Mouse (Mus musculus) forebrain, embryonic 14.5 days (tissue): ENCODE data around the gene 2610507B11Rik. TPM values are rescaled to one million over a fixed set of nuclear protein-coding genes. Genes with fewer than 3 reads are reported as not detected.
A peak's percentile ranks its signal among the peaks of the same experiment; 100 is the strongest.

Experiments used
- ATAC-seq: fragments of 200-750 bp; cut with Nextera tagmentation; 2 replicates; pipeline ENCODE4 v1.8.0; 2017; ENCODE audit warnings: mild to moderate bottlenecking, moderate library complexity
- DNase-seq: peaks from one replicate; pipeline ENCODE4 v3.0.0-alpha.2; 2015; ENCODE audit warnings: low spot score
- H3K27ac ChIP-seq: fragments of 300-500 bp; sonication (generic); 2 replicates; pipeline ENCODE4 v1.5.1; 2014; ENCODE audit warnings: low read depth, mild to moderate bottlenecking, control low read depth, low read length, moderate library complexity
- H3K27me3 ChIP-seq: fragments of 300-500 bp; sonication (generic); replicated peaks from 2 replicates; pipeline ENCODE4 v1.6.1; 2014; ENCODE audit warnings: low read length, control low read depth, mixed read lengths; ENCODE audit not compliant: control insufficient read depth, insufficient read depth
- H3K36me3 ChIP-seq: fragments of 300-500 bp; sonication (generic); 2 replicates; pipeline ENCODE4 v1.6.1; 2014; ENCODE audit warnings: low read length, control low read depth; ENCODE audit not compliant: control insufficient read depth, insufficient read depth
- H3K4me1 ChIP-seq: fragments of 300-500 bp; sonication (generic); 2 replicates; pipeline ENCODE4 v1.6.1; 2014; ENCODE audit warnings: antibody characterized with exemption, low read length, control low read depth; ENCODE audit not compliant: control insufficient read depth, insufficient read depth
- H3K4me2 ChIP-seq: fragments of 300-500 bp; sonication (generic); 2 replicates; pipeline ENCODE4 v1.6.1; 2014; ENCODE audit warnings: mild to moderate bottlenecking, control low read depth, low read length
- H3K4me3 ChIP-seq: fragments of 300-500 bp; sonication (generic); 2 replicates; pipeline ENCODE4 v1.5.1; 2014; ENCODE audit warnings: low read depth, low read length, control low read depth
- H3K9ac ChIP-seq: fragments of 300-500 bp; sonication (generic); 2 replicates; pipeline ENCODE4 v1.6.1; 2014; ENCODE audit warnings: mild to moderate bottlenecking, low read length, control low read depth, moderate library complexity
- H3K9me3 ChIP-seq: fragments of 300-500 bp; sonication (generic); replicated peaks from 2 replicates; pipeline ENCODE4 v1.6.1; 2016; ENCODE audit warnings: low read length, control low read depth, mixed read lengths; ENCODE audit not compliant: control insufficient read depth
- WGBS: fragments of 180-500 bp; shearing (Covaris S2); extraction: QIAGEN DNeasy Blood & Tissue Kit; methylation state at CpG from one replicate; pipeline ENCODE4 v1.1.7; 2014; 5-methylcytosine and 5-hydroxymethylcytosine counted together
- polyA plus RNA-seq: library from polyadenylated mRNA; unstranded; fragments of >200 nt; fragmentation: Nextera tagmentation; extraction: Ambion mirVana; gene quantifications from 2 replicates; pipeline ENCODE4 v1.2.1, GENCODE M21; 2014

2610507B11Rik gene
- polyA plus RNA-seq, 1 experiment from 2014 or later = 49.4 TPM

GRCm38 (mm10) chr11:78327634-78328511 is 66.3 kb downstream of the 2610507B11Rik start, which contains the start of gene Pigs:
TSS of gene Pigs (plus strand) at chr11:78328415.
- peak within 1 kb of the TSS; percentile 88 for H3K4me3 ChIP-seq
- peak within 1 kb of the TSS; percentile 87 for H3K9ac ChIP-seq
- H3K4me2 ChIP-seq = peak within 1 kb of the TSS; percentile 87
- WGBS = 13% methylated on average over 37 of the region's 37 CpGs
- H3K4me1 ChIP-seq = peaks cover 6% of the 10 kb centered on the region
- no peaks in the 10 kb centered on the region for H3K27me3 ChIP-seq
- H3K36me3 ChIP-seq = peaks cover 11% of the 10 kb centered on the region
- peak within 1 kb of the TSS; percentile 23; the same call in 1 of the 2 replicates for H3K27ac ChIP-seq
- ATAC-seq (peak; percentile 97), DNase-seq (peak; percentile 97)
- no peaks in the 10 kb centered on the region for H3K9me3 ChIP-seq

- Histone ChIP-seq H3K27ac (peak overlapping the region; percentile 23; the same call in 1 of the 2 replicates), H3K9me3 (no peaks in the 10 kb centered on the region), H3K27me3 (no peaks in the 10 kb centered on the region), H3K4me2 (peak overlapping the region; percentile 87), H3K4me3 (peak overlapping the region; percentile 88), H3K4me1 (peaks cover 5% of the 10 kb centered on the region), H3K9ac (peak overlapping the region; percentile 87), H3K36me3 (peaks cover 18% of the 10 kb centered on the region)
- ATAC-seq (peak; percentile 78), DNase-seq (no peak)
- whole genome bisulfite sequencing = 1% methylated on average over 38 of the region's 41 CpGs
Measured at GRCm38 (mm10) chr11:78328512-78329056, 67.0 kb downstream of the 2610507B11Rik start.

- Histone ChIP-seq H3K27ac (no peak overlapping the region), H3K4me1 (peaks cover 5% of the 10 kb centered on the region), H3K36me3 (peaks cover 35% of the 10 kb centered on the region), H3K4me3 (no peak overlapping the region), H3K9ac (no peak overlapping the region), H3K27me3 (no peaks in the 10 kb centered on the region), H3K9me3 (no peaks in the 10 kb centered on the region), H3K4me2 (no peak overlapping the region)
- 96% methylated on average over 12 of the region's 12 CpGs for WGBS
- ATAC-seq (no peak), DNase-seq (no peak)
Measured at GRCm38 (mm10) chr11:78332676-78333075, 71.1 kb downstream of the 2610507B11Rik start.

- 94% methylated on average over 5 of the region's 5 CpGs for WGBS
- no peaks in the 10 kb centered on the region for H3K9me3 ChIP-seq
- ATAC-seq (no peak), DNase-seq (no peak)
- H3K9ac ChIP-seq = no peak overlapping the region
- no peak overlapping the region for H3K4me2 ChIP-seq
- H3K27ac ChIP-seq = no peak overlapping the region
- no peaks in the 10 kb centered on the region for H3K27me3 ChIP-seq
- peaks cover 43% of the 10 kb centered on the region for H3K36me3 ChIP-seq
- H3K4me1 ChIP-seq = peaks cover 5% of the 10 kb centered on the region
- no peak overlapping the region for H3K4me3 ChIP-seq
Measured at GRCm38 (mm10) chr11:78333992-78334391, 72.4 kb downstream of the 2610507B11Rik start.

- WGBS = 97% methylated on average over 8 of the region's 8 CpGs
- ATAC-seq (no peak), DNase-seq (no peak)
- no peaks in the 10 kb centered on the region for H3K27me3 ChIP-seq
- H3K9ac ChIP-seq = no peak overlapping the region
- no peak overlapping the region for H3K27ac ChIP-seq
- no peak overlapping the region for H3K4me2 ChIP-seq
- no peaks in the 10 kb centered on the region for H3K4me1 ChIP-seq
- H3K4me3 ChIP-seq = no peak overlapping the region
- peaks cover 68% of the 10 kb centered on the region for H3K36me3 ChIP-seq
- H3K9me3 ChIP-seq = no peaks in the 10 kb centered on the region
Measured at GRCm38 (mm10) chr11:78337040-78337439, 75.5 kb downstream of the 2610507B11Rik start.

Other genes with a start within 250 kb of the 2610507B11Rik start
- gene Dhrs13, start 229.5 kb upstream of the 2610507B11Rik start, polyA plus RNA-seq = 36.6 and 38.8 TPM in 2 replicates
- gene Flot2, start 223.8 kb upstream of the 2610507B11Rik start, polyA plus RNA-seq = 56.2 and 64.6 TPM in 2 replicates
- 36.8 and 40.2 TPM in 2 replicates for gene Eral1, start 181.4 kb upstream of the 2610507B11Rik start, polyA plus RNA-seq
- 22.3 and 23.9 TPM in 2 replicates for gene Fam222b, start 167.1 kb upstream of the 2610507B11Rik start, polyA plus RNA-seq
- gene Traf4, start 96.2 kb upstream of the 2610507B11Rik start, polyA plus RNA-seq = 79.2 and 82.6 TPM in 2 replicates
- gene Nek8, start 85.1 kb upstream of the 2610507B11Rik start, polyA plus RNA-seq = 4.6 and 5.5 TPM in 2 replicates
- gene Tlcd1, start 85.0 kb upstream of the 2610507B11Rik start, polyA plus RNA-seq = 4.4 and 4.5 TPM in 2 replicates
- 1,011 and 1,206 TPM in 2 replicates for gene Rpl23a, start 78.2 kb upstream of the 2610507B11Rik start, polyA plus RNA-seq
- 48.1 and 48.2 TPM in 2 replicates for gene Rab34, start 73.3 kb upstream of the 2610507B11Rik start, polyA plus RNA-seq
- gene Proca1, start 68.4 kb upstream of the 2610507B11Rik start, polyA plus RNA-seq = 0.55 and 0.73 TPM in 2 replicates
- gene Sdf2, start 16.0 kb upstream of the 2610507B11Rik start, polyA plus RNA-seq = 82.4 and 90.2 TPM in 2 replicates
- gene Supt6, start 15.8 kb upstream of the 2610507B11Rik start, polyA plus RNA-seq = 17.7 and 21.7 TPM in 2 replicates
- gene BC030499, start 29.1 kb downstream of the 2610507B11Rik start, polyA plus RNA-seq = 0.19 and 0.43 TPM in 2 replicates
- 21.5 and 25.4 TPM in 2 replicates for gene Spag5, start 39.8 kb downstream of the 2610507B11Rik start, polyA plus RNA-seq
- 161 and 167 TPM in 2 replicates for gene Aldoc, start 61.2 kb downstream of the 2610507B11Rik start, polyA plus RNA-seq
- 46.8 and 51.0 TPM in 2 replicates for gene Pigs, start 66.7 kb downstream of the 2610507B11Rik start, polyA plus RNA-seq
- gene Unc119, start 81.7 kb downstream of the 2610507B11Rik start, polyA plus RNA-seq = 72.5 and 73.8 TPM in 2 replicates
- gene Foxn1, start 124.8 kb downstream of the 2610507B11Rik start, polyA plus RNA-seq = not detected in 2 replicates
- not detected in 2 replicates for gene Slc13a2, start 160.5 kb downstream of the 2610507B11Rik start, polyA plus RNA-seq
- 18.4 and 19.2 TPM in 2 replicates for gene Slc46a1, start 203.9 kb downstream of the 2610507B11Rik start, polyA plus RNA-seq
- gene Sarm1, start 236.0 kb downstream of the 2610507B11Rik start, polyA plus RNA-seq = 34.9 and 45.6 TPM in 2 replicates
- 88.4 and 120 TPM in 2 replicates for gene Vtn, start 237.3 kb downstream of the 2610507B11Rik start, polyA plus RNA-seq
- 0.66 and 0.72 TPM in 2 replicates for gene Sebox, start 241.7 kb downstream of the 2610507B11Rik start, polyA plus RNA-seq